Mouse (Mus musculus): ENCODE results near the gene Fam19a1. TPM values are rescaled to one million over a fixed set of nuclear protein-coding genes. Genes with fewer than 3 reads are reported as not detected.
"Not testable (repeated sequence)": the region's sequence is repeated elsewhere in the genome, so short reads cannot be mapped to it uniquely, and the experiment has no call there.

The Fam19a1 gene
- polyA plus RNA-seq, 1 experiment from 2014 or later = 0.79 TPM

GRCm38 (mm10) chr6:96167031-96167430, 54.1 kb downstream of the Fam19a1 start:
- Histone ChIP-seq H3K4me1 (no peaks in the 10 kb centered on the region), H3K27ac (no peak overlapping the region), H3K27me3 (ENCODE audit: insufficient read depth, poor library complexity, severe bottlenecking) (no peaks in the 10 kb centered on the region), H3K9me3 (no peaks in the 10 kb centered on the region), H3K36me3 (no peaks in the 10 kb centered on the region), H3K4me3 (no peak overlapping the region)
- no peak for DNase-seq (ENCODE audit: low spot score)

- no peaks in the 10 kb centered on the region for H3K4me1 ChIP-seq
- no peak for DNase-seq (ENCODE audit: low spot score)
- H3K27ac ChIP-seq = no peak overlapping the region
- no peaks in the 10 kb centered on the region for H3K9me3 ChIP-seq
- H3K4me3 ChIP-seq = no peak overlapping the region
- 93% methylated on average over 3 of the region's 3 CpGs for WGBS
- H3K36me3 ChIP-seq = no peaks in the 10 kb centered on the region
- no peaks in the 10 kb centered on the region for H3K27me3 ChIP-seq (ENCODE audit: insufficient read depth, poor library complexity, severe bottlenecking)
Measured at GRCm38 (mm10) chr6:96173681-96174080, 60.7 kb downstream of the Fam19a1 start.

GRCm38 (mm10) chr6:96178530-96178929, 65.6 kb downstream of the Fam19a1 start:
- no peak for DNase-seq (ENCODE audit: low spot score)
- Histone ChIP-seq H3K4me1 (no peaks in the 10 kb centered on the region), H3K4me3 (no peak overlapping the region), H3K27me3 (ENCODE audit: insufficient read depth, poor library complexity, severe bottlenecking) (no peaks in the 10 kb centered on the region), H3K27ac (no peak overlapping the region), H3K9me3 (no peaks in the 10 kb centered on the region), H3K36me3 (no peaks in the 10 kb centered on the region)

GRCm38 (mm10) chr6:96183392-96183791, 70.4 kb downstream of the Fam19a1 start:
- Histone ChIP-seq H3K27ac (no peak overlapping the region), H3K4me1 (no peaks in the 10 kb centered on the region), H3K4me3 (no peak overlapping the region), H3K36me3 (no peaks in the 10 kb centered on the region), H3K9me3 (no peaks in the 10 kb centered on the region), H3K27me3 (ENCODE audit: insufficient read depth, poor library complexity, severe bottlenecking) (no peaks in the 10 kb centered on the region)
- 75% methylated on average over 4 of the region's 4 CpGs for WGBS
- DNase-seq (ENCODE audit: low spot score) = no peak

- 58% methylated on average over 2 of the region's 2 CpGs for WGBS
- no peak overlapping the region for H3K4me3 ChIP-seq
- no peaks in the 10 kb centered on the region for H3K36me3 ChIP-seq
- DNase-seq (ENCODE audit: low spot score) = no peak
- H3K9me3 ChIP-seq = no peaks in the 10 kb centered on the region
- H3K4me1 ChIP-seq = no peaks in the 10 kb centered on the region
- H3K27ac ChIP-seq = no peak overlapping the region
- no peaks in the 10 kb centered on the region for H3K27me3 ChIP-seq (ENCODE audit: insufficient read depth, poor library complexity, severe bottlenecking)
Measured at GRCm38 (mm10) chr6:96186517-96186916, 73.6 kb downstream of the Fam19a1 start.

GRCm38 (mm10) chr6:96198991-96199390, 86.0 kb downstream of the Fam19a1 start:
- H3K27ac ChIP-seq; H3K4me1 ChIP-seq; H3K36me3 ChIP-seq; H3K4me3 ChIP-seq; DNase-seq (ENCODE audit: low spot score); H3K9me3 ChIP-seq; H3K27me3 ChIP-seq (ENCODE audit: insufficient read depth, poor library complexity, severe bottlenecking): not testable (repeated sequence)
- WGBS = 84% methylated on average over 2 of the region's 2 CpGs

- DNase-seq (ENCODE audit: low spot score) = no peak
- WGBS = 94% methylated on average over 2 of the region's 2 CpGs
- H3K4me1 ChIP-seq = no peaks in the 10 kb centered on the region
- no peak overlapping the region for H3K27ac ChIP-seq
- H3K36me3 ChIP-seq = no peaks in the 10 kb centered on the region
- H3K27me3 ChIP-seq (ENCODE audit: insufficient read depth, poor library complexity, severe bottlenecking) = no peaks in the 10 kb centered on the region
- no peak overlapping the region for H3K4me3 ChIP-seq
- no peaks in the 10 kb centered on the region for H3K9me3 ChIP-seq
Measured at GRCm38 (mm10) chr6:96205395-96205794, 92.4 kb downstream of the Fam19a1 start.

GRCm38 (mm10) chr6:96234806-96235205, 121.9 kb downstream of the Fam19a1 start:
- H3K4me3 ChIP-seq = no peak overlapping the region
- H3K9me3 ChIP-seq = no peaks in the 10 kb centered on the region
- DNase-seq (ENCODE audit: low spot score) = no peak
- no peaks in the 10 kb centered on the region for H3K4me1 ChIP-seq
- no peak overlapping the region for H3K27ac ChIP-seq
- H3K27me3 ChIP-seq (ENCODE audit: insufficient read depth, poor library complexity, severe bottlenecking) = no peaks in the 10 kb centered on the region
- H3K36me3 ChIP-seq = no peaks in the 10 kb centered on the region

- Histone ChIP-seq H3K27me3 (ENCODE audit: insufficient read depth, poor library complexity, severe bottlenecking) (no peaks in the 10 kb centered on the region), H3K4me3 (no peak overlapping the region), H3K36me3 (no peaks in the 10 kb centered on the region), H3K9me3 (no peaks in the 10 kb centered on the region), H3K4me1 (no peaks in the 10 kb centered on the region), H3K27ac (no peak overlapping the region)
- DNase-seq (ENCODE audit: low spot score) = no peak
- WGBS = 82% methylated on average over 3 of the region's 3 CpGs
Measured at GRCm38 (mm10) chr6:96244320-96244719, 131.4 kb downstream of the Fam19a1 start.

GRCm38 (mm10) chr6:96252001-96252400, 139.0 kb downstream of the Fam19a1 start:
- Histone ChIP-seq H3K9me3 (no peaks in the 10 kb centered on the region), H3K4me3 (no peak overlapping the region), H3K4me1 (no peaks in the 10 kb centered on the region), H3K36me3 (no peaks in the 10 kb centered on the region), H3K27me3 (ENCODE audit: insufficient read depth, poor library complexity, severe bottlenecking) (no peaks in the 10 kb centered on the region), H3K27ac (no peak overlapping the region)
- 67% methylated on average over 3 of the region's 3 CpGs for WGBS
- DNase-seq (ENCODE audit: low spot score) = no peak

GRCm38 (mm10) chr6:96254815-96255214, 141.9 kb downstream of the Fam19a1 start:
- 80% methylated on average over 2 of the region's 2 CpGs for WGBS
- H3K9me3 ChIP-seq = no peaks in the 10 kb centered on the region
- H3K27ac ChIP-seq = no peak overlapping the region
- no peaks in the 10 kb centered on the region for H3K27me3 ChIP-seq (ENCODE audit: insufficient read depth, poor library complexity, severe bottlenecking)
- no peak overlapping the region for H3K4me3 ChIP-seq
- no peaks in the 10 kb centered on the region for H3K36me3 ChIP-seq
- H3K4me1 ChIP-seq = no peaks in the 10 kb centered on the region
- DNase-seq (ENCODE audit: low spot score) = no peak

GRCm38 (mm10) chr6:96258651-96259050, 145.7 kb downstream of the Fam19a1 start:
- Histone ChIP-seq H3K9me3 (no peaks in the 10 kb centered on the region), H3K36me3 (no peaks in the 10 kb centered on the region), H3K27me3 (ENCODE audit: insufficient read depth, poor library complexity, severe bottlenecking) (no peaks in the 10 kb centered on the region), H3K4me3 (no peak overlapping the region), H3K27ac (no peak overlapping the region), H3K4me1 (no peaks in the 10 kb centered on the region)
- DNase-seq (ENCODE audit: low spot score) = no peak
- WGBS = 95% methylated on average over 3 of the region's 3 CpGs

GRCm38 (mm10) chr6:96266456-96266855, 153.5 kb downstream of the Fam19a1 start:
- Histone ChIP-seq H3K9me3 (no peaks in the 10 kb centered on the region), H3K4me1 (no peaks in the 10 kb centered on the region), H3K27ac (no peak overlapping the region), H3K36me3 (no peaks in the 10 kb centered on the region), H3K27me3 (ENCODE audit: insufficient read depth, poor library complexity, severe bottlenecking) (no peaks in the 10 kb centered on the region), H3K4me3 (no peak overlapping the region)
- 76% methylated on average over 4 of the region's 4 CpGs for WGBS
- no peak for DNase-seq (ENCODE audit: low spot score)

- Histone ChIP-seq H3K9me3 (no peaks in the 10 kb centered on the region), H3K4me1 (no peaks in the 10 kb centered on the region), H3K36me3 (no peaks in the 10 kb centered on the region), H3K27me3 (ENCODE audit: insufficient read depth, poor library complexity, severe bottlenecking) (no peaks in the 10 kb centered on the region), H3K27ac (no peak overlapping the region), H3K4me3 (no peak overlapping the region)
- no peak for DNase-seq (ENCODE audit: low spot score)
Measured at GRCm38 (mm10) chr6:96268788-96269187, 155.8 kb downstream of the Fam19a1 start.
